Mouse (Mus musculus) heart, postnatal 0 days (tissue): ENCODE measurements around the gene Pgghg.

ENCODE experiments used
- CTCF ChIP-seq: IDR thresholded peaks from 2 replicates; pipeline ENCODE4 v1.5.1; 2016; ENCODE audit warnings: antibody characterized with exemption, control low read depth, low read depth
- EP300 ChIP-seq: IDR thresholded peaks from 2 replicates; pipeline ENCODE4 v1.6.1; 2016; ENCODE audit warnings: antibody characterized with exemption, low read depth

GRCm38 (mm10) chr7:140955758-140956555 is 14.8 kb downstream of the Pgghg start, which contains the start of the genes Gm45717 and Ifitm2:
- TF ChIP-seq CTCF = no peak
- no peak for TF ChIP-seq EP300
